Mouse (Mus musculus): Measurements from ENCODE around the gene Rab3gap2.

The Rab3gap2 gene

GRCm38 (mm10) chr1:185331364-185331763, 127.4 kb downstream of the Rab3gap2 start:
- DNase-seq (ENCODE audit: low spot score in 2 of 2) = no peak

GRCm38 (mm10) chr1:185331983-185332430, 128.1 kb downstream of the Rab3gap2 start, which contains the start of gene Bpnt1:
Gene Bpnt1 (plus strand): TSS chr1:185332149.
- peak; percentile 62 to 84 for DNase-seq (ENCODE audit: low spot score in 2 of 2)

- no peak for DNase-seq (ENCODE audit: low spot score in 2 of 2)
These were observed 129.7 kb downstream of the Rab3gap2 start for GRCm38 (mm10) chr1:185333651-185334050.

- no peak for DNase-seq (ENCODE audit: low spot score in 2 of 2)
These were observed 130.2 kb downstream of the Rab3gap2 start for GRCm38 (mm10) chr1:185334136-185334535.

GRCm38 (mm10) chr1:185335231-185335765, 131.4 kb downstream of the Rab3gap2 start:
- DNase-seq (ENCODE audit: low spot score in 2 of 2) = no peak

Measured in left cerebral cortex, adult 9 months (tissue).